Mouse (Mus musculus): ENCODE measurements around the gene Atxn1l. TPM values are rescaled to one million over a fixed set of nuclear protein-coding genes. Genes with fewer than 3 reads are reported as not detected.

The Atxn1l gene
- total RNA-seq (2023), result 10 to 100 TPM; 28.8 to 30.4 TPM

GRCm38 (mm10) chr8:109737237-109738048 lies at the start of gene Atxn1l:
Gene Atxn1l (minus strand): TSS chr8:109737739.

GRCm38 (mm10) chr8:109778280-109778977 lies 40.9 kb upstream of the Atxn1l start, which contains the start of gene Ap1g1:
Gene Ap1g1 (plus strand): TSS chr8:109778554.

GRCm38 (mm10) chr8:109705320-109706075 lies 32.0 kb downstream of the Atxn1l start, which contains the start of gene Zfp821:
Gene Zfp821 (plus strand): TSS chr8:109705546.

GRCm38 (mm10) chr8:109693146-109693900 lies 44.2 kb downstream of the Atxn1l start, which contains the start of gene Ist1:
Gene Ist1 (minus strand): TSS chr8:109693260.

Other genes with a start within 250 kb of the Atxn1l start
- gene Pmfbp1, start 243.7 kb downstream of the Atxn1l start, total RNA-seq (2023), result not detected
- gene Dhx38, start 171.9 kb downstream of the Atxn1l start, total RNA-seq (2023), result 10 to 100 TPM; 60.8 to 62.8 TPM
- 10 to 100 TPM; 10.3 to 14.0 TPM for gene Txnl4b, start 171.8 kb downstream of the Atxn1l start, total RNA-seq (2023)
- gene Hp, start 158.6 kb downstream of the Atxn1l start, total RNA-seq (2023), result 1,000 to 10,000 TPM in 1 of 2 experiments, 100 to 1,000 TPM in 1; 961 to 1,018 TPM
- 1 to 10 TPM; 5.4 to 9.0 TPM for gene Dhodh, start 129.1 kb downstream of the Atxn1l start, total RNA-seq (2023)
- under 1 TPM in 1 of 2 experiments, not detected in 1; 0.22 TPM for gene Pkd1l3, start 123.2 kb downstream of the Atxn1l start, total RNA-seq (2023)
- 10 to 100 TPM; 75.5 to 86.4 TPM for gene Ist1, start 44.5 kb downstream of the Atxn1l start, total RNA-seq (2023)
- gene Zfp821, start 32.2 kb downstream of the Atxn1l start, total RNA-seq (2023), result 10 to 100 TPM; 12.6 to 14.3 TPM
- 10 to 100 TPM; 73.2 to 79.5 TPM for gene Ap1g1, start 40.8 kb upstream of the Atxn1l start, total RNA-seq (2023)
- 1 to 10 TPM; 6.4 to 6.6 TPM for gene Phlpp2, start 130.8 kb upstream of the Atxn1l start, total RNA-seq (2023)
- gene Marveld3, start 224.5 kb upstream of the Atxn1l start, total RNA-seq (2023), result not detected